Mouse (Mus musculus) liver, adult 2 months (tissue): Measurements from ENCODE around the gene Hist1h1e.
A peak's percentile ranks its signal among the peaks of the same experiment; 100 is the strongest.

ENCODE experiments used
- CTCF ChIP-seq: fragments of 200-500 bp; IDR thresholded peaks from 2 replicates; pipeline ENCODE4 v1.5.1; 2011; ENCODE audit warnings: low read depth, low read length, control low read depth
- POLR2A ChIP-seq: fragments of 200-500 bp; IDR thresholded peaks from 2 replicates; pipeline ENCODE4 v1.6.1; 2011; ENCODE audit warnings: low read length, control low read depth; ENCODE audit not compliant: insufficient read depth; ENCODE audit errors: extremely low read depth

- TF ChIP-seq POLR2A (no peak), CTCF (peak; percentile 70)
These were observed 24.4 kb downstream of the Hist1h1e start for GRCm38 (mm10) chr13:23597957-23598356.
